In the genomic region with DNA sequence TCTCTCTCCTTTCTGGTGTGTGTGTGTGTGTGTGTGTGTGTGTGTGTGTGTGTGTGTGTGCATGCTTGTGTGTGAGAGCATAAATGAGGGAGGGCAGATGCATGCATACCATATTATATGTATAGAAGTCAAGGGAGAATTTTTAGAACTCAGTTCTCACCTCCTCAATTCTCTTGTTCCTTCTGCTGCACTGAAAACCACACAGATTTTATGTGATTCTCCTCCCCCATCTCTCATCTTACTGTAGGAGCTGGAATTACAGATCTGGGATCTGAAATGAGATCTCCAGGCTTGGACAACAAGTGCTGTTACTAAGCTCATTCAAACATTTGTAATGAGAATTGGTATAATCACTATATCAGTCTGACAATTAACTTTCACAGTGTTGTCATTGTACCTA, we compare ENCODE assay signal across 20 mouse cellular contexts.
"Had no signal": no experiment of that assay in that cellular context is flagged by ENCODE, and none has a peak within 500 bp of the region (broad histone marks: within the 10 kb centered on the region; RNA-seq: fewer than 3 reads in every experiment).

No protein-coding gene starts in this region.

- DNase-seq: cerebellum, adult 9-10 months; cerebellum, adult 9-11 months; cerebellum, postnatal 10 days; cerebellum, postnatal 14 days; cerebellum, postnatal 25 days; cerebellum, postnatal 36 days; embryo, embryonic 11 days; forebrain, postnatal 0 days; gastrocnemius, adult 2 months; gastrocnemius, postnatal 10 days; gastrocnemius, postnatal 14 days; gastrocnemius, postnatal 25 days; gastrocnemius, postnatal 36 days; heart, adult 11 months; heart, adult 18-20 months; heart, adult 2 months had no signal

- ATAC-seq: forebrain, embryonic 13.5 days; forebrain, embryonic 14.5 days; forebrain, embryonic 15.5 days; forebrain, embryonic 16.5 days; forebrain, postnatal 0 days had no signal
